Mouse (Mus musculus): ENCODE measurements around the gene Chchd6. TPM values are rescaled to one million over a fixed set of nuclear protein-coding genes. Genes with fewer than 3 reads are reported as not detected.

Chchd6 gene
- polyA plus RNA-seq, 1 experiment: 28.8 TPM

DNA sequence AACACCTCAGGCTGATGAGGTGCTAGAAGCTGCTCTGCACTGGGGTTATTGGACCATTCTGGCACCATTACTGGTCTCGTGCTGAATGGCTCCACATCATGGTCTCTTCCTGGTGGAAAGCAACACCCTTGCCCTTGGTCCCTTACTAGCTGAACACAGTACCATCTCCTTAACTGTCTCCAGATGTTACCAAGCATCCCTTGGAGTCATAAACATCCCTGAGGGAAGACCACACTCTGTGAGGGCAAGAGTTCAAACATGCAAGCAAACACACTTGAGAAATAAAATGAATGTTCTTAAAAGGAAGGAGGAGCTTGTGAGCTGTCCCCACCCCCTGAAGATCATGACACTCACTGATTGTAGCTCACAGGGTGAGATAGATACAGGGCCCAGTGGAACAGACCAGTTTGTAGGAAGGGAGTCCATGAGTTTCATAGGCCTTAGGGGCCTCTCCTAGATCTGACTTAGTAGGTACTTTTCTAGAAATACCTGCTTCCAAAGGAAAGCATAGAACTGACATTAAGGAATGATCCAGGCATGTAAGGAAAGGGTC, 139.0 kb downstream of the Chchd6 start:
- H3K79me2 ChIP-seq (ENCODE audit: control insufficient read depth, insufficient read depth): no peaks in the 10 kb centered on the region
- no peak overlapping the region for H3K4me2 ChIP-seq (ENCODE audit: low read depth)
- H3K27me3 ChIP-seq (ENCODE audit: control insufficient read depth, insufficient read depth, insufficient read length): no peaks in the 10 kb centered on the region
- H3ac ChIP-seq (ENCODE audit: control insufficient read depth, insufficient read length): no peak overlapping the region
- no peak overlapping the region for H3K4me3 ChIP-seq
- no peaks in the 10 kb centered on the region for H3K36me3 ChIP-seq (ENCODE audit: control insufficient read depth, insufficient read depth)
- no peak for TF ChIP-seq MYOD1 (IDR thresholded peaks at IDR 0.05; ENCODE audit: control insufficient read depth in 1 of 3, insufficient read length in 2 of 3, low read depth in 2 of 3)

DNA sequence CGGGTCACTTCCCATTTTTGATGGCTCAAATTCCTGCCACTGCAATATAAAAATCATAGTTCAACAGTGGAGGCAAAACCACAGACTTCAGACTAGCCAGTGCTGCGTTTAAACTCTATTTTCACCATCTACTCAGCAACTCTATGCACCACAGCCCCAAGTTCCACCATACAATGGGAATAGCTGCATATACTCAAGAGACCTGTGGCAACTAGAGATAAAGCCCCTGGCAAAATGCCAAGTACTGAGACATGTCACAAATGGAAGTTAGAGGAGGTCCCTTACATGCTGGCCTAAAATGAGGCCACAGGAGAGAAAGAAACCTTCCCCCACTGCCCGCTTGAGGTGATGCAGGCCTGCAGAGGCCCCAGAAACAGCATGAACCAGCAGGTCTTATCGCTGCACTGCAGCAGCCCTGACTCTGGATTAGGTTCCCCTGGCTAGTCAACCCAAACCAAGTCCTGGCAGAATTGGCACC, 139.9 kb downstream of the Chchd6 start:
- Histone ChIP-seq H3K36me3 (ENCODE audit: control insufficient read depth, insufficient read depth) (no peaks in the 10 kb centered on the region), H3K4me2 (ENCODE audit: low read depth) (no peak overlapping the region), H3K27me3 (ENCODE audit: control insufficient read depth, insufficient read depth, insufficient read length) (no peaks in the 10 kb centered on the region), H3K79me2 (ENCODE audit: control insufficient read depth, insufficient read depth) (no peaks in the 10 kb centered on the region), H3ac (ENCODE audit: control insufficient read depth, insufficient read length) (no peak overlapping the region), H3K4me3 (no peak overlapping the region)
- TF ChIP-seq TCF12 (IDR thresholded peaks at IDR 0.05; ENCODE audit: insufficient read depth, poor library complexity, severe bottlenecking) (no peak), CEBPB (IDR thresholded peaks at IDR 0.05; ENCODE audit: insufficient read depth, poor library complexity, severe bottlenecking) (no peak), MAX (IDR thresholded peaks at IDR 0.05; ENCODE audit: low read depth) (no peak), MYOG (IDR thresholded peaks at IDR 0.05; ENCODE audit: control insufficient read depth in 1 of 3, insufficient read depth in 1 of 3, insufficient read length in 2 of 3, low read depth in 2 of 3) (no peak), POLR2AphosphoS2 (IDR thresholded peaks at IDR 0.05; ENCODE audit: insufficient read length, low read depth) (no peak), POLR2A (IDR thresholded peaks at IDR 0.05; ENCODE audit: insufficient read length, low read depth) (no peak), MYOD1 (IDR thresholded peaks at IDR 0.05; ENCODE audit: control insufficient read depth in 1 of 3, insufficient read length in 2 of 3, low read depth in 2 of 3) (no peak), USF1 (IDR thresholded peaks at IDR 0.05; ENCODE audit: low read depth) (no peak), E2F4 (IDR thresholded peaks at IDR 0.05; ENCODE audit: insufficient read depth) (no peak), TCF3 (IDR thresholded peaks at IDR 0.05; ENCODE audit: insufficient read length, low read depth) (no peak), SRF (IDR thresholded peaks at IDR 0.05; ENCODE audit: control insufficient read depth, insufficient read length, low read depth) (no peak), REST (IDR thresholded peaks at IDR 0.05; ENCODE audit: insufficient read depth, insufficient read length) (no peak)

DNA sequence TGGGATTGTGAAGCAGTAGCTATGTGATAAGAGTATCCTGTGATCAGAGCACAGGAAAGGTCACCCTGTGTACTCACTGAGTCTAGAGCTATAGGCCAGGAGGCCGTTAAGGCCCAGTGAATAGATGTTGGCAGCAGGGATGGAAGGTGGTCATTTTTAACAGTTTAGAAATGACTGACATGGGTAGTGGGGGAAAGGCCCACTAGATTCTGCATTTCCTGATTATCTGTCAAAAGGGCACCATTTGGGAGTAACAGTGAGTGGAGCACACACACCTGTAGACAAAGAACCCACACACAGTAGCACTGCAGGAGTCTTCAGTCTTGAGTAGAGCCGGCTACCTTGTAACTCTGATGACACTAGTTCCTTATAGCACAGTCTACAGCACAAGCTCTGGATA, 141.0 kb downstream of the Chchd6 start:
- Histone ChIP-seq H3K4me2 (ENCODE audit: low read depth) (no peak overlapping the region), H3K79me2 (ENCODE audit: control insufficient read depth, insufficient read depth) (no peaks in the 10 kb centered on the region), H3K4me3 (no peak overlapping the region), H3K36me3 (ENCODE audit: control insufficient read depth, insufficient read depth) (no peaks in the 10 kb centered on the region), H3K27me3 (ENCODE audit: control insufficient read depth, insufficient read depth, insufficient read length) (no peaks in the 10 kb centered on the region), H3ac (ENCODE audit: control insufficient read depth, insufficient read length) (no peak overlapping the region)
- no peak for TF ChIP-seq MYOD1 (IDR thresholded peaks at IDR 0.05; ENCODE audit: control insufficient read depth in 1 of 3, insufficient read length in 2 of 3, low read depth in 2 of 3)
- TF ChIP-seq MAX (IDR thresholded peaks at IDR 0.05; ENCODE audit: low read depth): no peak
- TF ChIP-seq USF1 (IDR thresholded peaks at IDR 0.05; ENCODE audit: low read depth): no peak
- no peak for TF ChIP-seq REST (IDR thresholded peaks at IDR 0.05; ENCODE audit: insufficient read depth, insufficient read length)
- no peak for TF ChIP-seq TCF3 (IDR thresholded peaks at IDR 0.05; ENCODE audit: insufficient read length, low read depth)
- no peak for TF ChIP-seq MYOG (IDR thresholded peaks at IDR 0.05; ENCODE audit: control insufficient read depth in 1 of 3, insufficient read depth in 1 of 3, insufficient read length in 2 of 3, low read depth in 2 of 3)
- TF ChIP-seq E2F4 (IDR thresholded peaks at IDR 0.05; ENCODE audit: insufficient read depth): no peak
- no peak for TF ChIP-seq SRF (IDR thresholded peaks at IDR 0.05; ENCODE audit: control insufficient read depth, insufficient read length, low read depth)
- no peak for TF ChIP-seq POLR2AphosphoS2 (IDR thresholded peaks at IDR 0.05; ENCODE audit: insufficient read length, low read depth)
- TF ChIP-seq CEBPB (IDR thresholded peaks at IDR 0.05; ENCODE audit: insufficient read depth, poor library complexity, severe bottlenecking): no peak
- no peak for TF ChIP-seq TCF12 (IDR thresholded peaks at IDR 0.05; ENCODE audit: insufficient read depth, poor library complexity, severe bottlenecking)
- no peak for TF ChIP-seq POLR2A (IDR thresholded peaks at IDR 0.05; ENCODE audit: insufficient read length, low read depth)

DNA sequence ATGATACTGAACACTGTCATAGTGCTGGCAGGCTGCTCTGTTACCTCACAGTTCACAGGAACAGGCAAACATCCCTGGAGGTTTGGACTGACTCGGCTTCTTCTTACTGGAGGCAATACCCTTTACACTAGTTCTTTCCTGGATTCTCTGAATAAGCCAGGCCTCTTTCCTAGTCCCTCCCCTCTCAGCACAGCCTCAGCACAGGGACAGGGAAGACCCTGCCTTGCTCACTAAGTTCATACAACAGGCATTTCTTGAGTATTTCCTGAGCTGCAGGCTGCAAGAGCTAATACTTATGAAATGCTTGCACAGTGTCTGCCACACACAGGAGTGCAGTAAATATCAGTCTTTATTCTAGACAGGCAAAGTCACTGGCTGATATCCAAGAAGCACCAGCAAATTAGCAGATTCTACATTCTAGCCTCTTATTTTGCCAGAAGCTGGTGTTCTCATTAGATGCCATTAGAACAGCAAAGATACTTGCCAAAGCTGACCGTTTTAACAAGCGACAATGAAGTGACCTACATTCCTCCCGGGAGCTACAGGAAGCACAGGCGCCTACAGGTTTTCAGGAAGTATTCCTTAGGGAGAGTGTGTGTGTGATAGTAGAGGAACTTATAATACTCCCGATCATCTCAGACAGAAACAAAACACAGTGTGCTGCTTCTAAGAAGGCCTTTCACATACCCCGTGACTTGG, 142.3 kb downstream of the Chchd6 start:
- H3K4me2 ChIP-seq (ENCODE audit: low read depth): no peak overlapping the region
- no peaks in the 10 kb centered on the region for H3K36me3 ChIP-seq (ENCODE audit: control insufficient read depth, insufficient read depth)

DNA sequence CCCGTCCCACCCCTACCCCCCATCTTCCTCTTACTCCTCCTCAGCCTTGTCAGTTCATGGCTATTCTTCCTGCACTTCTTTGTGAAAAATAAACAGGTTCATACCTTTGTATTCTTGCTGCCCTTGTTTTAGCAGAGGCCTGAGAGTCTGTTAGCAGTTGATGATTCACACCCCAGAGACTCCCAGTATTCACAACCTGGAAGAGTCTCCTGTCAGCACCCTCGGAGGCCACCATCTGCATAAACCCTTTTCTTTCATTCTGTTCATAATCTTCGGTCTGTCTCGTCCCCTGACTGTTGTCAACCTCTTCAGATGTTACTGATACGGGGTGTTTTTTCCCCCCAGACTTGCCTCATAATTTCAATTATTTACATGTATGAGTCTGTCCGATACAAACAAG, 143.1 kb downstream of the Chchd6 start:
- TF ChIP-seq REST (IDR thresholded peaks at IDR 0.05; ENCODE audit: insufficient read depth, insufficient read length): no peak
- TF ChIP-seq MYOD1 (IDR thresholded peaks at IDR 0.05; ENCODE audit: control insufficient read depth in 1 of 3, insufficient read length in 2 of 3, low read depth in 2 of 3): no peak
- no peak for TF ChIP-seq SRF (IDR thresholded peaks at IDR 0.05; ENCODE audit: control insufficient read depth, insufficient read length, low read depth)
- TF ChIP-seq CEBPB (IDR thresholded peaks at IDR 0.05; ENCODE audit: insufficient read depth, poor library complexity, severe bottlenecking): no peak
- TF ChIP-seq TCF12 (IDR thresholded peaks at IDR 0.05; ENCODE audit: insufficient read depth, poor library complexity, severe bottlenecking): no peak
- TF ChIP-seq MYOG (IDR thresholded peaks at IDR 0.05; ENCODE audit: control insufficient read depth in 1 of 3, insufficient read depth in 1 of 3, insufficient read length in 2 of 3, low read depth in 2 of 3): no peak
- TF ChIP-seq POLR2A (IDR thresholded peaks at IDR 0.05; ENCODE audit: insufficient read length, low read depth): no peak
- TF ChIP-seq TCF3 (IDR thresholded peaks at IDR 0.05; ENCODE audit: insufficient read length, low read depth): no peak
- no peak for TF ChIP-seq POLR2AphosphoS2 (IDR thresholded peaks at IDR 0.05; ENCODE audit: insufficient read length, low read depth)
- TF ChIP-seq USF1 (IDR thresholded peaks at IDR 0.05; ENCODE audit: low read depth): no peak
- TF ChIP-seq MAX (IDR thresholded peaks at IDR 0.05; ENCODE audit: low read depth): no peak
- no peak for TF ChIP-seq E2F4 (IDR thresholded peaks at IDR 0.05; ENCODE audit: insufficient read depth)
- H3K36me3 ChIP-seq (ENCODE audit: control insufficient read depth, insufficient read depth): no peaks in the 10 kb centered on the region

More for the DNA sequence above, 142.3 kb downstream of the Chchd6 start:
- Histone ChIP-seq H3K4me3 (no peak overlapping the region), H3K27me3 (ENCODE audit: control insufficient read depth, insufficient read depth, insufficient read length) (no peaks in the 10 kb centered on the region), H3K79me2 (ENCODE audit: control insufficient read depth, insufficient read depth) (no peaks in the 10 kb centered on the region), H3ac (ENCODE audit: control insufficient read depth, insufficient read length) (no peak overlapping the region)
- no peak for TF ChIP-seq MYOD1 (IDR thresholded peaks at IDR 0.05; ENCODE audit: control insufficient read depth in 1 of 3, insufficient read length in 2 of 3, low read depth in 2 of 3)
- no peak for TF ChIP-seq MAX (IDR thresholded peaks at IDR 0.05; ENCODE audit: low read depth)
- TF ChIP-seq TCF3 (IDR thresholded peaks at IDR 0.05; ENCODE audit: insufficient read length, low read depth): no peak
- no peak for TF ChIP-seq SRF (IDR thresholded peaks at IDR 0.05; ENCODE audit: control insufficient read depth, insufficient read length, low read depth)
- no peak for TF ChIP-seq USF1 (IDR thresholded peaks at IDR 0.05; ENCODE audit: low read depth)
- TF ChIP-seq E2F4 (IDR thresholded peaks at IDR 0.05; ENCODE audit: insufficient read depth): no peak

More for the DNA sequence above, 143.1 kb downstream of the Chchd6 start:
- no peak overlapping the region for H3ac ChIP-seq (ENCODE audit: control insufficient read depth, insufficient read length)
- H3K4me2 ChIP-seq (ENCODE audit: low read depth): no peak overlapping the region
- no peak overlapping the region for H3K4me3 ChIP-seq
- no peaks in the 10 kb centered on the region for H3K27me3 ChIP-seq (ENCODE audit: control insufficient read depth, insufficient read depth, insufficient read length)
- no peaks in the 10 kb centered on the region for H3K79me2 ChIP-seq (ENCODE audit: control insufficient read depth, insufficient read depth)
